Mouse (Mus musculus) T-helper 1 cell (primary cell): ENCODE results near the gene Gm45711.
"Not testable (repeated sequence)": the region's sequence is repeated elsewhere in the genome, so short reads cannot be mapped to it uniquely, and the experiment has no call there.

Experiments
- in situ Hi-C: fragments of 300-600 bp; cut with MboI, MseI; formaldehyde crosslinking; loops from one replicate; pipeline ENCODE4 v1.15.1; 2025; ENCODE audit warnings: high pct_unique_total_duplicates

Gm45711 gene

GRCm38 (mm10) chr8:104321930-104322329 is 12.0 kb upstream of the Gm45711 start, which contains the start of gene Cmtm2b:
Cmtm2b (plus strand) TSS chr8:104322230.
- in situ Hi-C loops = not testable (repeated sequence)

DNA sequence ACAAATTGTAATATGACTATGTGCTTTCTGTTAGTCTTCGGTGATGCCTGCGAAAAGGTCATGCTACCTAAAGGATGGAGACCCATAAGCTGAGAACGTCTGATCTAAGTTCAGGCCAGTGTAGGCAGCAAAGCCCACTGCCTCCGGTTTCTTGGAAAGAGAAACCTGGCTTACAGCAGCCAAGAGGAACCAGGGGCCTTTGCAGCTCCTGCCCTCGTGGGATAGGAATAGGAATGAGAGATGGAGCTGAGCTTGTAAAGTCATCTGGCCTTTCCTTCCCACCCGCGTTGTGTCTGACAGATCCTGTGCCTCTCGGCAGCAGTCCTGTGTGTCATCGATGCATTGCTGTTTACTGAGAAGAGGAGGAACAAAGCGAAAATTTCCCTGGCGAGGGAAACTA is 11.4 kb upstream of the Gm45711 start, which contains the start of gene Gm11020:
Gene Gm11020 (plus strand): TSS at position 301 of the 400 bp plus-strand sequence.
- in situ Hi-C loops = not testable (repeated sequence)

- in situ Hi-C loops = no loop called here
Observed at GRCm38 (mm10) chr8:104313311-104313710, 3.4 kb upstream of the Gm45711 start.

GRCm38 (mm10) chr8:104312023-104312422 is 2.1 kb upstream of the Gm45711 start:
- in situ Hi-C loops = not testable (repeated sequence)

- in situ Hi-C loops = loop anchor here (5.0 kb wide), 1 partner anchor 41 kb away; no protein-coding TSS in a partner anchor
Observed at GRCm38 (mm10) chr8:104308341-104308740, 1.5 kb downstream of the Gm45711 start.

- in situ Hi-C loops = loop anchor here (5.0 kb wide), 1 partner anchor 38 kb away; no protein-coding TSS in a partner anchor
Observed at GRCm38 (mm10) chr8:104304962-104305361, 4.9 kb downstream of the Gm45711 start.

- in situ Hi-C loops = not testable (repeated sequence)
Observed at GRCm38 (mm10) chr8:104302536-104302935, 7.3 kb downstream of the Gm45711 start.

- in situ Hi-C loops = not testable (repeated sequence)
Observed at GRCm38 (mm10) chr8:104301577-104301976, 8.3 kb downstream of the Gm45711 start.

- in situ Hi-C loops = no loop called here
Observed at GRCm38 (mm10) chr8:104294396-104294795, 15.5 kb downstream of the Gm45711 start.

DNA sequence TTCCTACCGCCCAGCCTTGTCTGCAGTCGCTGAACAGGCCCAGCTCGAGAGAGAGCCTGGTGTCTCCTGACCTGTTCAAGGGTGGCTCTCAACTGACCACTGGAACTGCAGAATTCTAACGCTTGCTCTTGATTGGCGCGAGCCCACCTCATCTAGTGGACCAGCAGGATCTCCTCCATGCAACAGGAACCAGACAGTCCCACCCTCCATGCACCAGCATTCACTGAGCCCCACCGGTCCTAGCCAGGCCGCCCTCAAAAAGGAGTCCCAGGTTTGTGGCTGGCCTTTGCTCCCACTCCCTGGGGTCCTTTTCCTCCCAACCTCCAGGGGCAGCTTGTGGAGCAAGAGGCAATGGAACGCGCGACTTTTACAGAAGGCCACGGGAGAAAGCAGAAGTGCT is 16.8 kb downstream of the Gm45711 start, which contains the start of gene Cmtm2a:
Gene Cmtm2a (minus strand): TSS at position 101 of the 400 bp plus-strand sequence.
- in situ Hi-C loops = not testable (repeated sequence)

- in situ Hi-C loops = loop anchor here (5.0 kb wide), 1 partner anchor 38 kb away; no protein-coding TSS in a partner anchor
Observed at GRCm38 (mm10) chr8:104268937-104269440, 40.9 kb downstream of the Gm45711 start.

GRCm38 (mm10) chr8:104268368-104268767 is 41.5 kb downstream of the Gm45711 start:
- in situ Hi-C loops = loop anchor here (5.0 kb wide), 1 partner anchor 39 kb away; no protein-coding TSS in a partner anchor

DNA sequence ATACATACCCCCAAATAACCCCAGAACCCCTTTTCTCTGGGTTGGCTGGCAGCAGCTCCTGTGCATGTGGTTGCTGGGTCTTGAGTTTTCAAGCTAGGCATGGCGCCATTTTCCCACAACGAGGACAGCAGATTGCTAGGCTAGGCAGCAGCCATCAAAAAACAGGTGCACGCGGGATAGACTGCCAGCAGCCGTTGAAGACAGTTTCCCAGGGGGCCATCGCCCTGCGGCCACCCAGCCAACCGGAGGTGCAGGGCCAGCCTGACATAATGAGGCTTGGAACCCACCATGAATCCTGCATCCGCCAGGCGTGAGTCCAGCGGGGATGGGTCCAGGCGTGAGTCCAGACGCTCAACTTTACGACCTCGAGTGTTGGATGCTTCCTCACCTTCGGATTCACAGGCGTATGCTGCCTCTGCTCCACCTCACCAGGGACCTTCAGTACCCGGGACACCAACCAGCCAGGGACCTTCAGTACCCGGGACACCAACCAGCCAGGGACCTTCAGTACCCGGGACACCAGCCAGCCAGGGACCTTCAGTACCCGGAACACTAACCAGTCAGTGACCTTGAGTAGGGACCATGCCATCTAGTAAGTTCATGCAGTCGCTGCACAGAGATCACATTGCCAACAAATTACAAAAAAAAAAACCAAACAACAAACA is 45.5 kb downstream of the Gm45711 start:
- in situ Hi-C loops = not testable (repeated sequence)

DNA sequence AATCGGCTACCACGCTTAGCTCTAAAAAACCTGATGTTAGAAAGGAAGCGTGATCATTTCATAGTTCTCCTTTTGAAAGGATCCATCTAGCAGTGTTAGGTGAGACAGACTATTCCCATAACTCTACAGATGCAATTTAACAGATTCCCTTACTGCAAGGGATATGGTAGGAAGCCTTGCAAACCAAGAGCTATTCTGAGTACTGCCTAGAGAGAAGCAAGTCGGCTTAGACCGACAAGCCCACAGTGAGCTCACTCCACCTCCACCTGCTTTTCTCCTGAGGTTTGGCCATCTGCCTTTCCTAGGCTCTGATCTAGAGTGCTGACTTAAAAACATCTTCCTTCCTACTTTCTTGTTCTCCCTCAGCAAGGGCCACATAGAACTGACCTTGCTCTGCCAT is 48.1 kb downstream of the Gm45711 start:
- in situ Hi-C loops = not testable (repeated sequence)

DNA sequence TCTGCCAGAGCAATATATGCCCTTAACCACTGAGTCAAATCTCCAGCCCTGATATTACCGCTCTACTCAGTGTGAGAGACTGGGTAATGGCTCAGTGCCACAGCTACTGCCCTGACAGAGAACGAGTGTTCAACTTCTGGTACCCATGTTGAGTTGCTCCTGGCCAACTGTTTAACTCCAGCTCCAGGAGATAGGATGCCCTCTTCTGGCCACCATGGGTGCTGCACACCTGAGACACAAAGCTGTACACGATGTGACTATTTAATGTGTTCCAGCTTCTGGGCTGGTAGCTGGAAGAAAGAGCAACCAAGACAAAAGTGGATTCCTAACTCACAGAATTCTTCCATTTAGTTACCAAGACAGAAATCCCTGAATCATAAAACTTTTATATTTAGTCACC is 56.9 kb downstream of the Gm45711 start:
- in situ Hi-C loops = no loop called here

- in situ Hi-C loops = no loop called here
Observed at GRCm38 (mm10) chr8:104251461-104251860, 58.4 kb downstream of the Gm45711 start.

- in situ Hi-C loops = no loop called here
Observed at GRCm38 (mm10) chr8:104250439-104251367, 59.2 kb downstream of the Gm45711 start, which contains the start of gene Cklf. Cklf (plus strand) TSS chr8:104250861.

- in situ Hi-C loops = no loop called here
Observed at GRCm38 (mm10) chr8:104249442-104249996, 60.4 kb downstream of the Gm45711 start.

DNA sequence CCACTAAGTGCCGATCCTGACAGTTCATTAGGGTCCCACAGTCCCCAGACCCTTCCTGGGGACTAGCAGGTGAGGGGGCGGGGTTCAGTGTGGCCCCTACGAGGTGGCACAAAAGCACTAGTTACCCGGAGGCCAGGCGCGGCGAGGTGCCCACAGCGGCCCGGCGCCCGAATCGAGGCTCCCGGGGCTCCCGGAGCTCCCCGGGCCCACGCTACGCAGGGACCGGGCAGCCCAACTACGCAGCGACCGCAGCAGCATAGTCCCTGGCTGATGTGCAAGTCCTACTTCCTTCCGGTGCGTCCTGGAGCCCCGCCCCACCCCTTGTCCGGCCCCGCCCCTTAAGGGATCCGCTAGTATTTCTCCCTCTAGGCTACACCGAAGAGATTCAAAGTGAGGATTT is 61.6 kb downstream of the Gm45711 start, which contains the start of gene Tk2:
Gene Tk2 (minus strand): TSS at position 283 of the 400 bp plus-strand sequence.
- in situ Hi-C loops = no loop called here

DNA sequence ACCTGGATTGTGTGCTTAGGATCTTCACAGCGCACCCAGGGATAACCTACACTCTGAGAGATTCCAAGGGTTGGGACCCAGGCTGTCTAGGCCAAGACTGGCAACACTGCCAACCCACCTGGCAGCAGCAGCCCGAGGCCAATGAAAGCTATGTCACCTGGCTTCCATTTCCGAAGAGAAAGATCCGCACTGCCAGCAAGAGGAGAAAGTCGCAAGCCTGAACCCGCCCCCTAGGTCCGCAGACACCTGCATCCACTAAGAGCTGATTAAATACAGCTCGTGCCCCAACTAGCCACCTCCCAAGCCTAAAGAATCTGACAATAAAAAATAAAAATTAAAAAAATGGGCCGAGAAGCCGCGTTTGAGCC is 62.0 kb downstream of the Gm45711 start:
- in situ Hi-C loops = no loop called here
